Mouse (Mus musculus) skeletal muscle tissue, adult 2 months (tissue): ENCODE data around the gene Slc12a3.
A peak's percentile ranks its signal among the peaks of the same experiment; 100 is the strongest.

Experiments used
- DNase-seq: peaks from one replicate; pipeline ENCODE4 v3.0.0-alpha.2; 2012; ENCODE audit warnings: low read depth, low spot score

Slc12a3 gene

DNA sequence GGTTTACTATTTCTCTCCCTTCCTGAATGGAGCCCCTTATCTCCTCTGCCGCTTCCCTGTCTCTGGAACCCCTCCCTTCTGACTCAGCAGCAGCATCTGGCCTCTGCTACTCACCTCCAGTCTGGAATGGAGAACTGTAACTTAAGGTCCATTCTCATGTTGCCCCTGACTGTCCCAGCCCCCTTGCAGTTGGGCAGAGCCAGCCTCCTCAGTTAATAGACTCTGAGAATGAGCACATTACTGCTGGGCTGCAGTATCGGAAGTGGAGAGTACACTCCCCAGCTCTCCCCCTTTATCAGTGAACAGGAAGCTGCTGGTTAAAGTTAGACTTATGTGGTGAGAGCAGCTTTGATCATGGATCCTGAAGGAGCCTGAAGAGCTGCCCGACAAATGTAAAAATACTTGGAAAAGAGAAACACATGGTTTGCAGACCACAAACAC, 46.6 kb downstream of the Slc12a3 start:
- DNase-seq: no peak

DNA sequence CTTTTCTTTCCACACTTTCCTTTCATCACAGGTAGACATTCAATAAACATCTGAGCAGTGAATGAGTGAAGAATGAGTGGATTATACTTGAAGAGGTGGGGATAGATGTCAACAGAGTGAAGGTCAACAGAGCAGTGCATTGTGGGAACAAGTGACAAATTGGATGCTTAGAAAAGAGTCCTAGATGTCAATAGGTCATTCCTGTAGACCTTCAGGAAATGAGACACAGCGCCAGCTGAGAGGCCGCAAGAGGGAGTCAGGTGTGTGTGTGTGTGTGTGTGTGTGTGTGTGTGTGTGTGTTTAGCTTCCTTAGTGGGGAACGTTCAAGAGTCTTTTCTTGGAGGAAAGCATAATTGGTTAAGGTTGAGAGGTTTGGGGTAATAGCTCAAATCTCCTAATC, 47.2 kb downstream of the Slc12a3 start:
- no peak for DNase-seq

DNA sequence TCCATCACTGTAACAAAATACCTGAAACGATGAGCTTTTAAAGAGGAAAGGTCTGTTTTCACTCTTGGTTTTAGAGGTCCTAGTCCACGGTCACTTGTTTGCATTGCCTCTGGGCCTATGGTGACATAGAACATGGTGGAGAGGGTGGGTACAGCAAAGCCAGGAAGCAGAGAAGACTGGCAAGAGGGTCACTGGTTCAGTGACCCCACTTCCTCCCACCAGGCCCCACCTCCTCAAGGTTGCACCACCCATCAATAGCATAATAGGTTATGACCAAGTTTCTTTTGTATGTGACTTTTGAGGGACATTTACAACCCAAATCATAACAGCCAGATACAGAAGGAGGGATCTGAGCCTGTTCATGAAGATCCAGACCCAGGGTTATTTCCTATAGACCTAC, 47.6 kb downstream of the Slc12a3 start:
- DNase-seq: no peak

DNA sequence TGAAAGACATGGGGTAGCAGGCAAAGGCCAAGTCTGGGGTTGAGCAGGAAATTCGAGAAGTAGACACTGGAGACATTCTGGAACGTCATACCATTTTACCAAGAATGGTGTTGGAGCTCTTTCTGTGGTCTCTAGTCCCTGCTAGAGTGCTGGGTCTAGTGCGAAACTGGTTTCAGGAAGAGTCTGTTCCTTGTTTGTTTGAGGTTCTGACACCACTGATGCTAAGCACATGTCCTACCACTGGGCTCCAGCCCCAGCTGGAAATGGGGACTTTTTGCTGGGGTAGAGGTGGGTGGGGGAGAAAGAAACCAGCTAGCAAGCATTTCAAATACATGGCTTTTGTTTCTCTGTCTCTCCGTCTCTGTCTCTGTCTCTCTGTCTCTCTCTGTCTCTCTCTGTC, 48.0 kb downstream of the Slc12a3 start:
- DNase-seq: peak; percentile 25

DNA sequence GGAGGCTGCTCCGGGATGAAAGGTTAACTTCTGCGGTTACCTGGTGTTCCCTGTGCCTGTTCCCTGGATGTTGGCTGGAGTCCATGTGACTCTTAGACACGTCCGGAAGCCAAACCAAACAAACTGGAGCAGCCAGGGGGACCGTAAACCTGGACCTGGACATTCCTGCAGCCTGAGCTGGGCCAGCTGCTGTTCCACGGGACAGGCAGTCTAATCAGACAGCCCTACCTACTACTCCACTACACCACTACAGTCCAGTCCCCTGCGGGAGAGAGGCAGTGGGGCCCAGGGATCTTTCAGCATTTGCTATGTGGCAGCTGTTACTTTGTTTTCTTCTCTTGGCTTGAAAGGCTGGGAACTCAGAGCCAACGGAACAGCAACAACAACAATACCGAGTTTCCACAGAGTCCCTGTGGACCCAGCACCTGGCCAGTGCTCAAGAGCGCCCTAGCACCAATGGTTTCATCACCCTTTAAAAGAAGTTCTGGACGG, 48.8 kb downstream of the Slc12a3 start:
- DNase-seq: peak; percentile 70

DNA sequence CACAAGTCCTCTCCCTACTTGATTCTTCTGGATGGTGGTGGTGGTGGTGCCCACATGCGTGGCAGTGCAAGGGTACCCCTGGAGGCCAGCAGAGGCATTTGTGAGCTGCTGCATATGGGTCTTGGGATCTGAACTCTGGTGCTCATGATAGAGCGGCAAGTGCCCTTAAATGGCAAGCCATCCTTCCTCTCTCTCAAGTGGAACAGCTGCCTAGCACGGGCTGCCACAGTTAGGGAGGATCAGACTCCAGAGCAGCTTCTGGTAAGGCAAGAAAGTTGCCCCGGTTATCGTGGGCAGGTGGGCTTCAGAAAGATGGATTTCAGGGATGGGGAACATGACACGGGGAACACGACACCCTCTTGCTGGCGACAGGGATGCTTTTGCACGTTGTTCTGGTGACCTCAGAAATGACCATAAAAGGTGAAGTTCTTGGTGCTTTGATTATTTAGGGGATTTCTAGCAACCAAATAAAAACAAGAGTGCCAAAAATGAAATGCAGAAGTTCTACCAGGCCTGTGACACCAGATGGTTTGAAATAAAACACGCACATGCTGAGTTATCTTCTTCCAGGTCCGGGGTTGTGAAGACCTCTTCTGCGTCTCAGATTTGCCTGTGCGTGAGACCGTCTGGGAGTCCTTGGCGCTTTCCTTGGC, 49.9 kb downstream of the Slc12a3 start:
- no peak for DNase-seq

DNA sequence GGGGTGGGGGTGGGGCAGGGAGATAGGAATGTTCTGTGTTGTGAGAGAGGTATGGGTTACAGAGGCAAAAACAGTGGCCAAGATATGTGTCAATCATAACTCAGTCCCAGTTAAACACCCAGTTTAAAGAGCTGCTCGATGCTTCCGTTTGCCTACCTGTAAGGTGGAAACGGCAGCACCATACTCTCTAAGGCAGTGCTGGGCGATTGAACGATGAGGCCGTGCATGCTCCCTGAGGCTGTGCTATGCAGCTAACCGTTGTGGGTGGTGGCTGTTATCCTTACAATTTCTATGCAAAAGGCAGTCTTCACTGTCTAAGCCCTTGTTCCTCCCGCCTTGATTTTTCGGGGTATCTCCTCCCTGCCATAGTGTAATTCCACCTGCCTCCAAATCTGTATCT, 50.7 kb downstream of the Slc12a3 start:
- no peak for DNase-seq

DNA sequence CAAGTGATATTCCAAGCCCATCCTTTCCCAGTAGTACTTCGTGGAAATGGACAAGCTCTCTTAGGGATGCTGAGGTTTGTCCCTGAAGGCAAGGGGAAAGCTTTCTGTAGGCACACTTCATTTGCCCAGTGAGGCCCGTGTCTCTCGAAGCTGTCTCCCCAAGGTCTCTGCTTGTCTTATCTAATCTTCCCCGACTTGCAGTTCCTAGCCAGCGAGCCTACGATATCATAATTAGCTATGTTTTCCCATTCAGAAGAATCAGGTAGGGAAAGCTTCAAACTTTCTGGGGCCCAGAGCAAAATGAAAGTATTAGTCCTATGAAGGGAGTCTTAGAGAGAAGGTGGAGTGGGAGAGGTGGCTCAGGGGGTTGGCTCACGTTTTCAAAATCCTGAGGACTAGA, 55.2 kb downstream of the Slc12a3 start:
- no peak for DNase-seq

DNA sequence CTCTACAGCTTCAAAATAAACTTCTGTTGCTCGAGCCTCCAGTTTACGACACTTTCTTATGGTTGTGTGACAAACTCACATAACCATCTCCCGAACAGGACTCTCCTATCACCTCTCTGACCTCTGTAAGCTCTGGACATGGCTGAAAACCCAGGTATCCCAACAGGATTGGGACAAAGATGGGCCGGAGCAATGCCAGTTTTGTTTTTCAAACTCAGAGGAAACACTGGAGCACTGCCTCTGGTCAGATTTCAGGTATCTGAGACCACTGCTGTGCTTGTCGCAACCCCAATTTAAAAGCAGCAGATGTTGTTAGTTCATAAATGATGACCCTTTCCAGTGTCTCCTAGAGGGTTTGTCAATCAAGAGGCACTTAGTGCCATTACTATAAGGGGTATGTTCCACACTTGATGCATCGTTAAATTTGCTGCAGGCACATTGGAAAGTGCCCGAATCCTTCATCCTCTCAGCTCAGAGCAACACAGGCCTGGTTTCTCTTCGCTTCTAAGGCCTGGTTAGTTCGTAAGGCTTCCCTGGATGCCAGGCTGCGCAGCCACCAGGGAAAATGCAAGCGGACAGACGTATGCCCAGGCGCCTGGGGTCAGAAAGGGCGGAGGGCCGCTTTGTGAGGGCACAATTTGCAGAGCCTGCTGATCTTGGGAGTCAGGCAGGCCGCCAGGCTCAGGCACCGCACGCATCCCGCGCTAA, 56.7 kb downstream of the Slc12a3 start:
- DNase-seq: peak; percentile 22

DNA sequence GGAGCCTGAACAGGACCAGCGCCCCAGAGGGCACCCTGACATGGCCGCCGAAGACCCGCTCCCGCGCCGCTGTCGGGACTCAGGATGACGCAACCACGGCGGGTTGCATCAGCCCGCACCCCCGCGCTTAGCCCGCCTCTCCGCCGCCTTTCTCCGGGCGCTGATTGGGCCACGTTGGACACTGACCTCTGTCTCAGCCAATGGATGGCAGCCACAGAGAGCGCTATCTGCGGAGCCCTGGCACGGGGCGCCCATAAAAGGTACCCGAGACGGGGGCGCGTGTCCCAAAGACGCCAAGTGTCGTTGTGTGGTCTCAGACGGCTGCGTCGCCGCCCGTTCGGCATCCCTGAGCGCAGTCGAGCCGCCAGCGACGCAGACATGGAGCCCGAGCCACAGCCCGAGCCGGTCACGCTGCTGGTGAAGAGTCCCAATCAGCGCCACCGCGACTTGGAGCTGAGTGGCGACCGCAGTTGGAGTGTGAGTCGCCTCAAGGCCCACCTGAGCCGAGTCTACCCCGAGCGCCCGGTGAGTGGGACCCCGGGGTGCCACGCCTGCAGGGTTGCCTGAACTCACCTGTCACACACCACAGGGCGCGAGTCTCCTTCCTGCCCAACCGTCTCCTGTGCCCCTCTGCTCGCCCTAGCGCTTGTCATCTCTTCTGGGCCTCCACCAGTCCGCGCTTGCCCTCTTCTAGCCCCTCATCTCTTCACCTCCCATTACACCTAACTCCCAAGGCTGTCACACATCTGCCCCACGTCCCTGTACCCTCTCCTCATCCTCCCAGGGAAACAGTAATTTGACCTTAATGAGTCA, 57.4 kb downstream of the Slc12a3 start, which contains the start of gene Herpud1:
TSS of gene Herpud1 (plus strand) at position 225 of the 813 bp plus-strand sequence.
- DNase-seq: peak; percentile 98

DNA sequence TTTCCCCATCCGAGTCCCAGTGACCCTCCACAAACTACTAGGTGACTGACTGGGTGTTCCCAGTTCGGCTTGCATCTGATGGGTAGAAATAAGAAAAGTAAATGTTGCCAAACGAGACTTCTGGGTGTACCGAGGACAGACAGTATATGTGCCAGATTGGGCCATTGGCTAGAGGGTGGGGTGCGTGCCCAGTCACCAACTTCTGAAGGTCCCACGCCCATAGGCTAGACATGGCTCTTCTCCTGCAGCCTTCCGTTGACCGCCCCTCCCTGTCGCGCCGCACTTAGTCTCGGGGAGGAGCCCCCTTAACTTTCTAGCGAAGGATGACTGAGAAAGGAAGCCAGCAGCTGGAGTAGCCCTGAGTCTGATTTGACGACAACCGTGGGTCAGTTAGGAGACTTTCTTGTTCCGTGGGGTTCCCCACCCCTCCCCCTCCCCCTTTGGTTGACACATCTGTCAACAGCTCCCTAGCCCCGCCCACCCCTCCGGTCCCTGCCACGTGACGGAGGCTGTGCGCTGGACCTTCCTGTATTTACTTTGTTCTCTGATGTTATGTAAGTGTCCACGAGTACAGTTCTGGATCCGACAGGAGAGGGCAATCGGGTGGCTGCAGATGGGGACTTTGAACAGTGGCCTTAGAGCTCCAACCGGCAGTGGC, 58.2 kb downstream of the Slc12a3 start:
- peak; percentile 98 for DNase-seq

DNA sequence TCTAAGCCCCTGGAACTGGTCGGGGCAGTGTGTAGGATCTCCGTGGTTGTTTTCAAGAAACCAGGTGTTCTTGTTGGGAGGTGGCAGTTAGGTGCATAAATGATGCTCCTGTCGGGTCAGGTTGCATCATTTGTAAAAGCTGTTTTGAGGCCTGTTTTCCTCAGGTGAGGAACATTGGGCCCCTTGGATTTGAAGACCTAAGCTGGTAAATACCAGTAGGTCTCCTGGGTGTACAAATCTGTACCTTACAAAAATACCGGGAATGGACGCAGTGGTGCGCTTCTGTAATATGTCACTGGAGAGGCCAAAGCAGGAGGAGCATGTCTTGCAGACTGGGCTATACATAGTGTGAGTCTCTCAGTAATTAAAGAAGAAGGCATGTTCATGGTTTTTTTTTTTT, 58.8 kb downstream of the Slc12a3 start:
- peak; percentile 18 for DNase-seq

DNA sequence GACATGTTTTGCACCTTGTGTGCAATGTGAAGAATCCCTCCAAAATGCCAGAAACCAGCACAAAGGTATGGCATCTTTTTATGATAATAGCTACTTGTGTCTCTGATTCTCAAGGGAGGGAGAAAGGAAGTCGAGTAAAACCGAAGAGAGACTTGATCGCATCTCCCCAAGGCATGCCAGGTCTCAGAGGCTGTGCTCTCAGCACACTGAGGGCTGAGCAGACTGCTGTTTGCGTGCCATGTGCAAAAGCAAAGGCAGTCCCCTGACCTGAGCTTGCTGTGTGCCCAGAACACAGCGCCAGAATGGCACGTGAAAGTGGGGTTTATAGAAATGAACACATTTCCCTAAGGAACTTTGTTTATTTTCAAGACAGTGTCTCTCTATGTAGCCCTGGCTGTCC, 60.5 kb downstream of the Slc12a3 start:
- no peak for DNase-seq

DNA sequence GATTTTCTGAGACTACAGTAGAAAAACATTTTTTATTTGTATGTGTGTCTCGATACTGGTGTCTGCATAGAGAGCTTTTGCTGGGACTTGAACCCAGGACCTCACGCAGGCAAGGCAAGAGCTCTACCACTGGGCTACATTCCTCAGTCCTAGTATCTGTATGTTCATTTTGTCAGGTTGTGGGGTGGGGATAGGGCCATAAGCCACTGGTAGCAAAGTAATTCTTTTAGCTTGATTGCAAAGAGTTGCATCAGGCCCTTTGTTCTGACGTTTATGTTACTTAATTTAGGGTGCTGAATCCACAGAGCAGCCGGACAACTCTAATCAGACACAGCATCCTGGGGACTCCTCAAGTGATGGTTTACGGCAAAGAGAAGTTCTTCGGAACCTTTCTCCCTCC, 61.4 kb downstream of the Slc12a3 start:
- no peak for DNase-seq

DNA sequence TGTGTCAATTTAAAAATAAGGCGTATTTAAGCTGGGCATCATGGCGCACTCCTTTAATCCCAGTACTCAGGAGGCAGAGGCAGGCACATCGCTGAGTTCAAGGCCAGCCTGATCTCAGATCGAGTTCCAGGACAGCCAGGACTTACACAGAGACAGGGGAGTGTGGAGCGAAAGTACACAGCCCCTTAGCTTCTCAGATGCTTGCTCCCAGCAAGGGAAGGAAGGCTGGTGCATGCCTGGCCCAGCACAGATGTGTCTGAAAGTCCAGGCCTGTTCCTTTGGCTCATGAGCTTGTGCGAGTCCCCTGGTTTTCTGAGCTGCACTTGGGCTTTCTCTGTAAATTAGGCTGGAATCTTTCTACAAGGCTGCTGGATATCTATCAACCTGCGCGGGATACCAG, 61.9 kb downstream of the Slc12a3 start:
- DNase-seq: no peak

DNA sequence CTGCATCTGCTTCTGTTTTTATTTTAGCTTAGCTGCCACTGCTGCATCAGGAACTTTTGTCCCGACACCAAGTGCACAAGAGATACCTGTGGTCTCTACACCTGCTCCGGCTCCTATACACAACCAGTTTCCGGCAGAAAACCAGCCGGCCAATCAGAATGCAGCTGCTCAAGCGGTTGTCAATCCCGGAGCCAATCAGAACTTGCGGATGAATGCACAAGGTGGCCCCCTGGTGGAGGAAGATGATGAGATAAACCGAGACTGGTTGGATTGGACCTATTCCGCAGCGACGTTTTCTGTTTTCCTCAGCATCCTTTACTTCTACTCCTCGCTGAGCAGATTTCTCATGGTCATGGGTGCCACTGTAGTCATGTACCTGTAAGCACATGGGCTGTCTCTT, 63.1 kb downstream of the Slc12a3 start:
- DNase-seq: peak; percentile 46

DNA sequence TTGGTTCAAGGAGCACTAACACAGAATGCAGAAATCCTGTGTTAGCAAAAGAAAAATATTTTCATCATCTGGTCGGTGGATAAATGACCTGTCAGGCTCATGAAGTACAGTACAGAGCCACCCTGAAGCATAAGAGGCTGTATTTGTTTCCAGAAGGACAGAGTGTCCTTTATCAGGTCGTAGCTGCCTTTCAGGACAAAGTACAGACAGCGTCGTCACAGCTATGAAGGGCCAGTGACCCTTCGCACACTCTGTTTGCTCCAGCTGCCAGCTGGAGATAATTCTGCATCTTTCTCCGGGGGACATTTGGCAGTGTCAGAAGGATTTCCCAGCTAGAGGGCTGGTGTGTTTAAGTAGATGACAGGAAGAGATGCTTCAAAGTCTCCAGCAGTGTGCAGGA, 63.6 kb downstream of the Slc12a3 start:
- DNase-seq: no peak

DNA sequence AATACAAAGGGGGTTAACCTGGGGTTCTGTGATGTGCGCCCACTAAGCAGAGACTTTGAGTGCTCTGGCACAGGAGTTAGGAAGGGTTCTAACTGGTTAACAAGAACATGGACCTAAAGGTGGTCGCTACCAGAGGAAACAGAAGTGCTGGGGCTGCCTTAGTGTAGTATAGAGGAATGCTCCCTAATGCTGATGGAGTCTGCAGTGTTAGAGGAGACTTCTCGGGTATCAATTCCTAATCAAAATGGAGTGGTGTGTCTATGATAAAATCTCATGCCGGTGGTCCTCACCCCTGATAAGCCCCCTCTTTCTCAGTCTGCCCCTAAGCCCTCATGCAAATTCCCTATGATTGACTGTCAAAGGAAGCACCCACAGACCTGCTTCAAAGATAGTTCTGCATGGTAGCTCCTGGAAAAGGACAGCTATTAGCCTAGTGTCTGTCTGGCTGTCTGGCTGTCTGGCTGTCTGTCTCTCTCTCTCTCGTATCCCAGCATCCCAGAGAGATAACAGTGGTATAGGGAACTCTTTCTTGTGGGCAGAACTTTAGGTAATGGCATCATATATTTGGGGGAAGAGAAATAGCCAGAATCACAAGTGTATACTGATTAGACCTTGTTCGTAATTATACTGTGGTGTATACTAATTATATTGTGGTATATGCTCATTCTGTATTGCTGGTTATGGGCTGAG, 67.0 kb downstream of the Slc12a3 start:
- DNase-seq: no peak

DNA sequence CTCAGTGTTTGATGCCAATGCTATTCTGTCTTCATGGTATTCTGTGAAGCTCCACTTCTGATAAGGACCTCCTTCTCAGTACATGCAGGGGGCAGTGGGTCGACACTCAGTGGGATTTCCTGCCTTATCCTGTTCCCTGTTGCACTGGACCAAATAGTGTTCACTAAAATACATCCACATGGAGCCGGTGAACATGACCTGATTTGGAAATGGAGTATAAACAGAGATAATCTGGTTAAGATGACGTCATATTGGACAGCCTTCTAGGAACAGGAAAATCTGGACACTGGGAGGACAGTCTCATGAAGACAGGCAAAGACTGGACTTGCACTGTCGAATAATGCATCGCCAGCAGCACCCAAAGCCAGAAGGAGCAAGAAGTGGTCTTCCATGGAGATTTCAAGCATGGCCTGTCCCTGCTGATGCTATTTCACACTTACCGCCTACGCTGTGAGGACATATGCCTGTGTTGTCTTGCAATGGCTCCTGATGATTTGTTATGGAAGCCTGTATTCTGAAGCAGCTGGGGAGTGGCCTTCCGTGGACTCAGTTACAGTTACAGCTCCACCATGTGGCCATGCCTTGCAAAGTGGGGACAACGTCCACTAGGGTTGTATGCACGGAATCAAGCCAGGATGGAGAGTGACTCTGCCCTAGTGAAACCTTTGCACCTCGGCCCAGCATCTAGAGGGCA, 68.1 kb downstream of the Slc12a3 start:
- peak; percentile 62 for DNase-seq

DNA sequence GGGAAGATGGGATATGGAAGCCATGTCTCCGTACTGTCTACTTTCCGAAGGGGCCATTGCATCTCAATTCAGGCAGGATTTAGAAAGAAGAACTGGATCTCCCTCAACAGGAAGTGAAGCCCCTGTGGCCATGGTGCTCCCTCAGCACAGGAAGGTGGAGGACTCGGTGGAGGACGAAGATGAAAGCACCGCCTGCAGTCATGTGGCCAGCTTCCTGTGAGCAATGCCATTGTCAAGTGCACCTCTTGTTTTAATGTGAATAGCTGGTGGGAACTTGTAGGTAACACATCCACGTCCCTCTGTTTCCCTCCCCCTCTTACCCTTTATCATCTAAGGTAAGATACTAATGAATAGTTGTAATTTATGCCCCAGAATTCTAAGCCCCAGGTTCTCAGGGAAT, 69.6 kb downstream of the Slc12a3 start:
- DNase-seq: no peak
